Mouse (Mus musculus) adrenal gland, postnatal 36 days (tissue): ENCODE results near the gene Tat. TPM values are rescaled to one million over a fixed set of nuclear protein-coding genes. Genes with fewer than 3 reads are reported as not detected.
A peak's percentile ranks its signal among the peaks of the same experiment; 100 is the strongest.

ENCODE experiments used
- DNase-seq, 2 experiments: peaks; one replicate each; pipeline ENCODE4 v3.0.0; 2021; ENCODE audit warnings: mixed read lengths in 1 of 2
- total RNA-seq, 2 experiments: library from RNA; stranded (reverse); gene quantifications; 2 replicates each; pipeline ENCODE4 v1.2.3; 2021

The Tat gene
- total RNA-seq, 2 experiments from 2014 or later: 0.10 to 1.5 TPM

DNA sequence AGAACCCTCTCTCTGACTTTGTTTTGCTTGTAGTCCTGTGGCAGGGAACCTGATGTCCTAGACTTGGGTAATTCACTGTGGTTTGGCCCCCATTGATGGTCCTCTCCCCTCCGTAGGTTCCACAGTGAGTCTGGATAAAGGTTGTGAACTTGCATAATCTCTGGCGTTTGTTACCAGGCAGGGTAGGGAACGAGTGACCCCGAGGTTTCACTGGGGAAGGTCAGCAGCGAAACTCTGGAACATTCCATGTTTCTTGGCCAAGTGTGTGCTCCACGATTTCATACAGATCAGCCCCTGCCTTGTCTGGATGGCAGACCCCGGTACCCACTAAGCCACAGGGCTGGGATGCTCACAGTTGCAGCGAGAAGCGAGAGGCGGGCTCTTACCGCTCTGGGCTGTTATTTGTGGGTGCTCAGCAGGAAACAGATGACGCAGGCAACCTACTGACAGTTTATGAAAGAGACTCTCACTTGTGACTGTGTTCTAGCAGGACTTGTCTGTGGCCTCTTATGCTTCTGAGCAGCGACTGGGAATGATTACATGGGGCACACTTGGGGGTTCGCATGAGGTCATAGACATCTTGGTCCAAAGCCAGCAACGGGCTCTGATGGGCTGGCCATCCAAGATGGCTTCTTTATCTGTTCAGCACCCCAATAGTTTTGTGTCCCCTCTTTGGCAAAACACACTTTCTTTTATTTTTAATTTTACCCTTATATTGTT is 7.7 kb upstream of the Tat start:
- DNase-seq: no peak

DNA sequence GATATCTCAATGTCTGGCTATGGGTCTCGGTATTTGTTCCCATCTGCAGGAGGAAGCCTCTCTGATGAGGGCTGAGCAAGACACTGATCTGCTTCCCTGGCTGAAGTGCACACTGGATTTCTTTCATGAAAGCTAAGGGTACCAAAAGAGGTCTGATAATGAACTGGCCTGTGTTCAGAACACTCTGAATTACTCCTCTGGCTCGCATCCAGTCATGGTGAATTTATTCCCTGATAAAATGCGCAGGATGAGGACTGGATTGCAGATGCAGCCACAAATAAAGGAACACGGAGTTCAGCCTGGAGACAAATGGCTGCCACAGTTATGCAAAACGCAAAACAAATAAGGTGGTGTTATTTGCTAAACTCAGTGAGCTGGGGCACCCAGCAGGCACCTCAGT is 6.3 kb upstream of the Tat start:
- peak; percentile 9 to 66 for DNase-seq

- DNase-seq: peak; percentile 33 to 52
These were observed 3.9 kb upstream of the Tat start for GRCm38 (mm10) chr8:109986384-109986783.

- DNase-seq: no peak
These were observed 2.5 kb upstream of the Tat start for GRCm38 (mm10) chr8:109987776-109988175.

GRCm38 (mm10) chr8:109989151-109989550 is 1.1 kb upstream of the Tat start:
- DNase-seq: no peak

GRCm38 (mm10) chr8:109992166-109992565 is 1.9 kb downstream of the Tat start:
- no peak for DNase-seq

- DNase-seq: peak in 1 of 2 experiments; percentile 19
These were observed 2.7 kb downstream of the Tat start for GRCm38 (mm10) chr8:109992951-109993350.

GRCm38 (mm10) chr8:109997381-109997780 is 7.1 kb downstream of the Tat start:
- no peak for DNase-seq

DNA sequence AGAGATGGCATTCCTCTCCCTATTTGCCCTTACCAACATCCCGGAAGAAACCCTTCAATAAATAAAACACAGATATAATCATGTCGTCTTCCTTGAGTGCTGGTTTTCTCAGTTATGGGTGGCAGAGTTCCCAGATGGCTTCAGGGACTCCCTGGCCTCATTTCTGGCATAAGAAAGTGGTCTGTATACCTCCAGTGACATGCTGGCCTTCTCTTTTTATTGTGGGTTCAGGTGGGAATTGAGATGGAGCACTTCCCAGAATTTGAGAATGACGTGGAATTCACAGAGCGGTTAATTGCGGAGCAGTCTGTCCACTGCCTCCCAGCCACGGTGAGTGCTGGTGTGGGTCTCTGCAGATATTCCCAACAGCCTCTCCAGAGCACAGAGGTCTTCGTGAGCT is 7.8 kb downstream of the Tat start:
- no peak for DNase-seq

- no peak for DNase-seq
These were observed 9.7 kb downstream of the Tat start for GRCm38 (mm10) chr8:109999974-110000373.

GRCm38 (mm10) chr8:110002953-110003352 is 12.7 kb downstream of the Tat start:
- DNase-seq: peak; percentile 33 to 63

DNA sequence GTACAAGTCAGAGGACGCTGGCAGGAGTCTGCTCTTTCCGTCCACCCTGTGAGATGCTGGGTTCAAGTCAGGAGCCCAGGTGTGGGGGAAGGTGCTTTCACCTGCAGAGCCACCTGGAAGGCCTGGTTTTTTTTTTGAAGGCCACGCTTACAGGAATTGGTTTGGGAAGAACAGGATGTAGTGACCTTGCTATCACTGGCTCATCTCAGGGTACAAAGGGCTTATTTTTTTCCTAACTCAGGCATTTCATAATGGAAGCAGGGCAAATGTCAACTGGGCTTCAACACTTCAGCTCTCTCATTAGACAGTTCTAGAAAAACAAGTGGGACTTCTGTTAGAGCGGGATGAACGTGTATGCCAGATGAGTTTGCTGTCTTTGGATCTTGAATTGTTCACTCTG is 14.1 kb downstream of the Tat start:
- no peak for DNase-seq

GRCm38 (mm10) chr8:110006312-110007023 is 16.2 kb downstream of the Tat start:
- DNase-seq: no peak

- DNase-seq: no peak
These were observed 18.2 kb downstream of the Tat start for GRCm38 (mm10) chr8:110008228-110008994.

- no peak for DNase-seq
These were observed 18.8 kb downstream of the Tat start for GRCm38 (mm10) chr8:110008995-110009446.

GRCm38 (mm10) chr8:110010868-110011267 is 20.6 kb downstream of the Tat start:
- peak; percentile 49 to 69 for DNase-seq

DNA sequence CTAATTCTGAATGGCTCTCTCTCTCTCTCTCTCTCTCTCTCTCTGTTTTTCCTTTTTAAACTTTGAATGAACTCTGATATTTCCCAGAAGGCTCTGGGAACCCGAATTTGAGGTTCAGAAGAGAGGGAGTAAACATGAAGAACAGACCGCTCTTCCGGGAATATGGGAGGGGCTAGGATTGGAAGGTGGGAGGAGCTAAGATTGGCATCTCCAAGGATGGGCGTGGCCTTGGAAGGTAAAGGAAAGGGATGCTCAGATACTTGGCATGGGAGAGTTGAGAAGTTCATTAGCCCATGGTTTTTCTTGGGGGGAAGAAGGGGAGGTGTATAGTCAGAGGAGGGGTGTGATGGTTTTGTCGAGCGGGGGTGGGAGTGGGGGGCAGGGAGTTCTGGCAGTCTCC is 31.8 kb downstream of the Tat start:
- DNase-seq: no peak

GRCm38 (mm10) chr8:110022768-110023344 is 32.6 kb downstream of the Tat start:
- no peak for DNase-seq

DNA sequence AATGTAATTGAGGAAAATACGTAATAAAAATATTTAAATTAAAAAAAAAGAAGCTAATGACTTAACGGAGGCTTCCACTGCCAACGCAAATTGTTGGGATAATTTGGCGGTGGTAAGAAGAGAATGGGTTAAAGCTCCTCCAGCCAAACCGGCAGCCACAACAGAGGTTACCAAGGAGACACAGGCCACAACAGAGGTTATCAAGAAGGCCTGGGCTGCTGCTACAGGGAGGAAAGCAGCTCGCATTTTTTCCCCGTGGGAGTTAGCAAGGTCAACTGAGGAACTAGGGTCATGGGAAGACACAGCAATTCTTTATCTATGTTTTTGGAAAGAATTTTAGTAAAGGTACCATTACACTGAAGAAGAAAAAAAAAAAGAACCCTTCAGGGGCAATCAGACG is 43.5 kb downstream of the Tat start:
- peak in 1 of 2 experiments; percentile 3 for DNase-seq

GRCm38 (mm10) chr8:110034331-110034730 is 44.1 kb downstream of the Tat start:
- DNase-seq: no peak

GRCm38 (mm10) chr8:110036156-110036555 is 45.9 kb downstream of the Tat start:
- no peak for DNase-seq

DNA sequence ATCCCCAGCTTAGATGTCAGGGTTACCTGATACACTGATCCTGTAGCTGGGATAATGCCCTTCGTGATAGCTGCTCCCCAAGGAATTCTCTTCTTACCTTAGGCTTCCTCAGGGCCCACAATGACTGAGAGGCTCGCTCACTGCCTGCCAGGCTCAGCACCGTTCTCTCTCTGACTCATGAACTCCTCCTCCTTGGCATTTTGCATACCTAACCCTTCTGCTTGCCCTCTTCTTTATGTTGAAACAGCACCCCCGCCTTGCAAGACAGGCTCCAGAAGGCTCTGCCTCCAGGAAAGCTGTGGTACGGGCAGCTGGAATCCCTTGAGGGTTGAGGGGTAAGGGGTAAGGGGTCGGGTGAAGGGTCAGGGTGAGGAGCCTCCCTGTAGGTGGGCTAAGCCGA is 49.0 kb downstream of the Tat start:
- DNase-seq: no peak

GRCm38 (mm10) chr8:110039659-110040058 is 49.4 kb downstream of the Tat start, which contains the start of gene Chst4:
Gene Chst4, minus strand, starts transcription at chr8:110039740.
- DNase-seq: no peak
